Mouse (Mus musculus): Measurements from ENCODE around the gene Pnck.

DNA sequence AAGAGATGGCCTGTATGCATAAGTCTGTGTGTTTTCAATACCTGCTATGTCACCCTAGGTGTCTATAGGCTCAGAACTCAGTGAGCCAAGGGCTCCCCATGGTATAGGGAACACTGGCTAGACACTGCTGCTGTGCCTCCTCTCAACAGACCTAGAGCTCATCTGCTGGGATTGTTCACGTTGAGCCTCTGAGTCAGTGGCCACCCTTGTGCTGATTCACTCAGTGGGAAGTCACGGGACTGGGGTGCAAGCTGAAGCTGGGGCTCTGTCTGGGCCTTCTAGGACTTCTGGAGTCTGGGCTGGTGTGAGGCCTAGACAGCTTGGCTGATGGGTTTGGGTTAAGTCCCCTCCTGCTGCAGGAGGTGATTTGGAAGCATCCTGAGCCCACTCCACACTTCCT is 15.3 kb upstream of the Pnck start:
- no peak for TF ChIP-seq GATA1 (IDR thresholded peaks at IDR 0.05; ENCODE audit: borderline replicate concordance, low read length)
- TF ChIP-seq FLI1 (IDR thresholded peaks at IDR 0.05; ENCODE audit: low read length), result no peak

All from megakaryocyte, embryonic 14.5 days (primary cell).